Mouse (Mus musculus): ENCODE measurements around the gene Fbh1.
"Not testable (repeated sequence)": the region's sequence is repeated elsewhere in the genome, so short reads cannot be mapped to it uniquely, and the experiment has no call there.

The Fbh1 gene

DNA sequence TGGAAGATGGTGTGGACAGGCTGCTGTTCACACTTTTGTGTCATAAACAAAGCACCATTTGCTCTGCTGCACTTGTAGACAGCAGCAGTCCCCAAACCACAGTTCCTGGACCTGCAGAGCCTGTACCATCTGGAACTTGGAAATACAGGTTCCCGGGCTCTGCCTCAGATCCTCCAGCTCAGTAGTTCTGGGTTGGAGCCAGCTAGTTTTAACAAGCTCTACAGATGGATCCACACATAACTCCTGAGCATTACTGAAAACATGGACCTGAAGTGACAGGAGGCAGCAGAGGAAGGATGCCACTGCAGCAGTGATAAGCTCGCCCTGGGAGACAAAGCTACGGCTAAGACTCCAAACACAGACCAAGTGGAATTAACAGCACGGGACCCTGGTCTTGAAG, 62.8 kb downstream of the Fbh1 start:
- no peak for DNase-seq

DNA sequence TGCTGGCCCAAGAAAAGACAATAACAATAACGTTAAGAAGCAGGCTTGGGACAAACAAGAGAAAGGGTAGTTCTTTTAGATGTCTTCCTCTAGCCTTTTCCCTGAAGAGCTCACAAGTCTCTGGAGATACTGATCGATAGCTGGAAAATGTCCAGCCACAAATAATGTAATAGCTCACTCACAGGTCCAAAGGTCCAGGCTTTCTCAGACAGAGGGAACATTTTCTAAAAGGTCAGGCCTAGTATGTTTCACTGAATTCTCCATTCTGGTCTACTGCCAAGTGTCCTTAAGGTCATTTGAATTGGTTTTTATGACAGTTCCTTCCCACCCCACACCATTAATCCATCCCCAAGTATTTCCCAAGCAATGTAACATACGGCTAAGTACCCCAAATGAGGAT, 64.4 kb downstream of the Fbh1 start:
- no peak for DNase-seq

DNA sequence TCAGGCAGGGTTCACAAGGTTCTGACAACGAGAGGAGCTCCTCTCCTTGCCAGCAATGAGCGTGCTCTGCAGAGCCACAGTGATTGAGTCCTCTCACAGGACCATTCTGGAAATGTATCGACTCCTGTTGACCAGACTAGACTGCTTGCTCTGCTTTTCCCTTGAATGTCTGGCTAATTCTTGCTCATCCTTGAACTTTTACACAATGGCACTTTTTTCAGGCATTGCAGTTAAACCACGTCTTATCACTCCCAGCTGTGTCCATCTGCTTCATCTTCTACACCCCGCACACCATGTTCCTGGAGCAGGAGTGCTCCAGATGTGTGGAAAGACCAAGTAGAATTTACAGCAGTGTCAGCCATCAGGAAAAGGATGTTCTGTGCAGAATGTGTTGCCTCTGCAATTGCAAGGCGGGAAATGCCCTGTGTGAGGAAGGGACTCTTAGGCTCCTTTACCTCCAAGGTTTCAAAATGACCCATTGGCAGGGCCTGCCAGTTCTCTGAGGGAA, 64.8 kb downstream of the Fbh1 start:
- no peak for DNase-seq

DNA sequence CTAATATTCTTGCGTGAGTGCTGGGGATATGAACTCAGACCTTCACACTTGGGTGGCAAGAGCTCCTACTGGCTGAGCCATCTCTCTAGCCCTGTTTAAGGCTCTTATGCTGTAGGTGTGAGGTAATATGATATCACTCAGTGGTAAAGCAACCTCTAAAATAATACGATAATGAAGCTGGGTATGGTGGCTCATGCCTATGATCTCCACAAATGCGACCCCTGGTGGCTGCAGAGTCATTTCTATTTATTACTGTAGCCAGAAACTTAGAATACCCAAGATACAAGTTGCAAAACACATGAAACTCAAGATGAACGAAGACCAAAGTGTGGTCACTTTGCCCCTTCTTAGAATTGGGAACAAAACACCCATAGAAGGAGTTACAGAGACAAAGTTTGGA, 67.3 kb downstream of the Fbh1 start:
- DNase-seq = not testable (repeated sequence)

DNA sequence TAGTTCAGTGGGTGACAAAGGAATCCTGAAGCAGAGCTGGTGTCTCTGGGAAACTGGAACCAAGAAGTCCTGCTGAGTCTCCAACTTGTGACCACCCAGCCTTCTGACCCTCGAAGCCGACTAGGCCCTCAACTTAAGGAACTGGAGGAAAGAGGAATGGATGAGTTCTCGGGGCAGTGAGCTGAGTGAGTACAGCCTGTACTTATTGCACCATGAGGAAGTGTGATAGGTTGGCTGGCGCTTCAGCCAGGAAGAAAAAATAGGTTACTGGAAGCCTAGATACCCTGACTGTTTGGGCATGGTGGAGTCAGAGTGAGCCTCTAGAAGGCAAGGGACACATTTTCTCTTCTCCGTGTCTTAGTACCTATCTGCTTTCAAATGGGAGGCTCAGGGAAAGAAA, 68.8 kb downstream of the Fbh1 start:
- DNase-seq = no peak

DNA sequence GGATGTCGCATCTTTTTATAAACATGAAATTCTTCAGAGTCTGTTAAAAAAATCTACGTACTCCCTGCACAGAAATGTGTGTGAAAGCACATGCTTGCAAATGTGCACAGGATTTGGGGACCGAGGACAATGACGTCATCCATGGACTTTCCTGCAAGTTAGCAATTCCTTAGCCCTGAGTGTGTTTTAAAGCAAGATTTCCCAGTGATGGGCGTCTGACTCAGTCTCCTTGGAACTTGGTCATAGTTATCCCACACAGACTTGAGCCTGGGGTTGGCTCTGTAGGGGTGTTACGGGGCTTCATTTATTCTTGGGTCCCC, 70.7 kb downstream of the Fbh1 start:
- DNase-seq = no peak

DNA sequence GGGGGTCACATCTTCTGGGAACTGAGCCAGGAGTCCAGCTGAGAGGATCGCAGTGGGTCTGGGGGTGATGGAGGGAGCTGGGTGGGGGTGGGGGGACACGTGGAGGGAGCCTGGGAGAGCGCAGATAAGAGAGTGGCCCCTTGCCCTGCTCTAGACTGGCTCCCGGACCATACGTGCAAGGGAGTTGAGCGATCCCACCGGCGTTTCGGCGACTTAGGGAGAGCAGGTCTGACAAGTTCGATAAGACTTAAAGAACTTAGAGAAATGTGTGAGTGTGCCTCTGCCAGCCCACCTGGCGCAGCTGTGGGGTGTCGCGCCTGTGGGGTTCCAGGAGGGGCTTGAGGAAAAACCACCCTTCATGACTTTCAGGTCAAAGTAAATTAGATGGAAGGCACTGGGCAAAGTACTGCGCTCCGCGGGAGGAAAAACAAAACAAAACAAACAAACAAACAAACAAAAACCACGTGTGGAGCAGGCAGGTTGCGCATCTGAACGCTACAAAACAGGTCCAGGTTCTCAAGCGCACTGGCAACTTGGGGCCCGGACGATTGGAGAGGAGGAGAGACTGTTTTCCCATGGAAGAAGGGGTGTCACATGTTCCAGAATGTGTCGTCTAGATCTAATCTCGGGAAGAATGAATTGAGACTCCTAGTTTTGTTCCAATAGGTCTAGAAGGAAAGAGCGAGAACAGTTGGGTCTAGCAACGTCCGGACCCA, 71.2 kb downstream of the Fbh1 start:
- no peak for DNase-seq

DNA sequence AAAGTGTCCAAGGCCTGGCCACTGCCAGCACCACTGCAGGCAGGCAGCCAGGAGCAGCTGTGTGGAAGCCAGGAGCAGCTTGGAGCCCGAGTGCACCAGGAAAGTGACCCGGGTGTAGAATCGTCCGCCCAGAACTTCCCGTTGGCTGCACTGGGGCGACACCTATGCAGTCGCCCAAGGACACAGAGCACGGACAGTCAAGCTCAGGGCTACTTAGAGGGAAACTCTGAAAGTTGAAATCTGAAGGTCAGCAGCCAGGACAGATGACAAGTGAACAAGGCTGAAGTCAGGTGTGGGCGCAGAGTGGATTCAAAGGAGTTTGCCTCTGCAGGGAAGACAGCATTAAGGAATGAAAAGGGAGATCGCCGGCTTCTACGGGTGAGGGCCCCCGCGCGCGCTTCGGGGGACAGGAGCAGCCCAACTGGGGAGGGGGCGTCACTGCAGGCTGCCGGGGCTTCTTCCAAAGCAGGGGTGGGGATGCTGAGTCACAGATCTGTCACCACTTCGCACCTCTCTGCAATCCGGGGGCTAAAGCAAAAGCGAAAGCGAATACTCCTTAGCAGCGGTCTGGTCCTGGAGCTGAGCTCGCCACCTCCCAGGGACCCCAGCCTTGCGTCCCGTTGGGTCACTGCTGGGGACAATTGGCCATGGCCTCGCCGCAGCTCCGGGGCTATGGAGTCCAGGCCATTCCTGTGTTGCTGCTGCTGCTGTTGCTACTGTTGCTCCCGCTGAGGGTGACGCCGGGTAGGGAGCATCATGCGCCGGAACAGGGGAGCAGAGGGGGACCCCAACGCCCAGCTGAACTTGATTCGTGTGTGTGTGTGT, 72.0 kb downstream of the Fbh1 start, which contains the start of gene Il15ra:
Gene Il15ra (plus strand): TSS at position 90 of the 825 bp plus-strand sequence.
- no peak for DNase-seq

DNA sequence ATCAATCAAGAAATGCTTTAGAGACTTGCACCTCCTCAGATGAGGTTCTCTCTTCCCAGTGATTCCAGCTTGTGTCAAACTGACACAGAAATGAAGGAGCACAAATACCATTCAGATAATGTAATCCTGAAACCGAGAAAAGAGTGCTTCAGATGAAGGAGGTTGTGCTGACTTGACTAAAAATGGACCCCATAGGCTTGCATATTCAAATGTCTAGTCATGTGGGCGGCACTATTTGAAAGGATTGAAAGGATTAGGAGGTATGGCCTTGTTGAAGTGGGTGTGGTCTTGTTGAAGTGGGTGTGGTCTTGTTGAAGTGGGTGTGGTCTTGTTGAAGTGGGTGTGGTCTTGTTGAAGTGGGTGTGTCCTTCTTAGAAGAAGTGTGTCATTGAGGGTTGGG, 77.5 kb downstream of the Fbh1 start:
- DNase-seq = no peak

DNA sequence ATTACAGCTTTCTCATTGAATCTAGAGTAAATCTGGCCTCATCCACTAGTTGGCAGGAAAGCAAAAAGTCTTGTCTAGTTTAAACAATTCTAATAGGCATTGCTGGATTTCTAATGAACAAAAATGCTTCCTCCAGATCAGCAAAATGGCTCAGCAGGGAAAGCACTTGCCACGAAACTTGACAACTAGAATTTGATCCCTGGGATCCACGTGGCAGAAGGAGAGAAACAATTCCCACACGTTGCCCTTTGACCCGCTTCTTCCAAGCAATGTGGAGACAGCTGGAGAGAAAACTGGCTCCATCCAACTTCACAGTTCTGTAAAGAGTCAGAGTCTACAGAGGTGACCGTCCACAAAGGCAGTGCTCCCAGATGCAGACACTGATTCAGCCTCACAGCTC, 78.4 kb downstream of the Fbh1 start:
- no peak for DNase-seq

DNA sequence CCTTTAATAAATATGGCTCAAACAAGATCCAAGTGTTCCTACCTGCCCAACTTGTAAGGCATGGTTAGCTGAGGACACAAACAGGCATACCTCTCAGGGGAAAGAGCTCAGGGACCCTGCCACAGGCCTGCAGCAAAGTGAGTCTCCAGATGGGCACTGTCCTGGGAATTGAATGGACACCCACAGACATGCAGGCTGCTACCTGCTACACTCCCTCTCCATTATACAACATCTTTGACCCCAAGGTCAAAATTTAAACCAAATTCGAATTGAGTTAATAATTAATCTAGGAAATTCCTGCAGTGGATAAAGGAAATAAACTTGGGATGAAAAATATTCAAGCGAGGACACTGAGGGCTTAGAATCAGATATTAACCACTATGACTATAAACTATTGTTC, 81.5 kb downstream of the Fbh1 start:
- DNase-seq = no peak

DNA sequence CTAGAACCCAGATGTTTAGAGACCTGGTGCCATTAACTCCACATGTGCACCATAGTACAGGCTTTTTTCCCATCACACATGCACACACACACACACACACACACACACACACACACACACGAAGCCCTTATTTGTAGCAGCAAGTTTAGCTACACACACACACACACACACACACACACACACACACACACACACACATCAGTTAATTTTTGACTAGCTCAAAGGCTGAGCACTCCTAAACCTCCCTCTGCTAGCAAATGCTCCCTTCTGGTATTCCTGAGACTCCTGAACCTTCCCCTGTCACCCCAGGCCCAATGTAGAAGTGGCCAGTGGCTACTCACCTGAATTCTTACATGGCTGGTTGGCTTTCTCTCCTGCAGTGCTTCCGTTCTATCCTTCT, 83.3 kb downstream of the Fbh1 start:
- DNase-seq = no peak

DNA sequence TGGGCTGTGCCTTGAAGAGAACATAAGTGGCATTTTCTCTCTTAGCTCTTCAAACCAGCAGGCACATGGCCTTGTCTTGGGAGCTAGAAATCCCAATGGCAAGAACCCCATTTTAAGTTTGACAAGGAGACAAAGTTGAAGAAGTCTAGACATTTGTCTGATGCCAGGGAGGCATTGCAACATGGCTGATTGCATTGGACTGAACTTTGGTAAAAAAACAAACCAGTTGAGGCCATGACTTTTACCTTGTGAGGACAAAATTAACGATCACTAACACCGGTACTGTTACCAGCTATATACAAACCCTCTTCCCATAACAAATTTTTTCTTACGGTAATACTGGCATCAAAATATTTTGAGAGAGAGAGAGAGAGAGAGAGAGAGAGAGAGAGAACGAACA, 84.0 kb downstream of the Fbh1 start:
- DNase-seq = no peak

Data from cerebellum, adult 8-10 months (tissue).